Mouse (Mus musculus) testis, adult 2 months (tissue): ENCODE measurements around the gene Gm8332. TPM values are rescaled to one million over a fixed set of nuclear protein-coding genes. Genes with fewer than 3 reads are reported as not detected.
"Not testable (repeated sequence)": the region's sequence is repeated elsewhere in the genome, so short reads cannot be mapped to it uniquely, and the experiment has no call there.

ENCODE experiments used
- H3K27ac ChIP-seq: fragments of 200-500 bp; 2 replicates; pipeline ENCODE4 v1.5.1; 2012; ENCODE audit warnings: low read depth, low read length; ENCODE audit not compliant: control insufficient read depth, insufficient read depth
- H3K27me3 ChIP-seq: fragments of 200-500 bp; 2 replicates; pipeline ENCODE4 v1.6.1; 2012; ENCODE audit warnings: mild to moderate bottlenecking, low read length, moderate library complexity; ENCODE audit not compliant: control insufficient read depth, insufficient read depth
- H3K36me3 ChIP-seq: fragments of 200-500 bp; 2 replicates; pipeline ENCODE4 v1.6.1; 2012; ENCODE audit warnings: mild to moderate bottlenecking, low read length; ENCODE audit not compliant: control insufficient read depth, insufficient read depth
- H3K4me1 ChIP-seq: fragments of 200-500 bp; 2 replicates; pipeline ENCODE4 v1.6.1; 2012; ENCODE audit warnings: low read length; ENCODE audit not compliant: control insufficient read depth, insufficient read depth
- H3K4me3 ChIP-seq: fragments of 200-500 bp; 2 replicates; pipeline ENCODE4 v1.5.1; 2012; ENCODE audit warnings: low read depth, mild to moderate bottlenecking, low read length, moderate library complexity, mixed read lengths; ENCODE audit not compliant: control insufficient read depth
- CTCF ChIP-seq: fragments of 200-500 bp; IDR thresholded peaks from 2 replicates; pipeline ENCODE4 v1.5.1; 2012; ENCODE audit warnings: low read depth, mild to moderate bottlenecking, inconsistent platforms, low read length, moderate library complexity; ENCODE audit not compliant: control insufficient read depth, insufficient read depth, insufficient replicate concordance
- POLR2A ChIP-seq: fragments of 200-500 bp; IDR thresholded peaks from 2 replicates; pipeline ENCODE4 v1.6.1; 2012; ENCODE audit warnings: low read depth, mild to moderate bottlenecking, inconsistent platforms, low read length, moderate library complexity; ENCODE audit not compliant: control insufficient read depth
- polyA plus RNA-seq: library from polyadenylated mRNA; depleted of rRNA; stranded (reverse); fragments of >200 nt; gene quantifications from 2 replicates; pipeline ENCODE4 v1.2.3, GENCODE M21; 2012; rRNA removed

The Gm8332 gene
- polyA plus RNA-seq = not detected in 2 replicates

DNA sequence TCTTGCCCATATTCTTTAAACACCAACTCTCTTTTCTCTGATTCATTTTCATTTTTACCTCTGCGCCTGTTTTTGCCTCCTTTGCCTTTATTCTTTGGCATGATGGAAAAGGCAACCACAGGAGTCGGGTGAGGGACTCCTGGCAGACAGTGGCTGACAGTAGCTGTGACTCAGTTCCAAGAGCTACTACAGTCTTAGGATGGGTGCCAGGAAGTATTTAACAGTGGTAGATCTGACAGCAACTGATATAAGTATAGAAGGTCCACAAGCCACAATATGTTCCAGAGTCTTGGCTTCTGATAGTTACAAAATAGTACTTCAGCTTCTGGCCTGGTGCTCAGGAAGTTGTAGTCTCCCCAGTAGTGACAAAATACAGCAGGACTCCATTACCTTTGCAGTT, at the start of gene Gm8332:
Gene Gm8332, minus strand, starts transcription at position 101 of the 400 bp plus-strand sequence.
- not testable (repeated sequence) for H3K27me3 ChIP-seq, H3K27ac ChIP-seq, H3K4me3 ChIP-seq, H3K4me1 ChIP-seq, H3K36me3 ChIP-seq

DNA sequence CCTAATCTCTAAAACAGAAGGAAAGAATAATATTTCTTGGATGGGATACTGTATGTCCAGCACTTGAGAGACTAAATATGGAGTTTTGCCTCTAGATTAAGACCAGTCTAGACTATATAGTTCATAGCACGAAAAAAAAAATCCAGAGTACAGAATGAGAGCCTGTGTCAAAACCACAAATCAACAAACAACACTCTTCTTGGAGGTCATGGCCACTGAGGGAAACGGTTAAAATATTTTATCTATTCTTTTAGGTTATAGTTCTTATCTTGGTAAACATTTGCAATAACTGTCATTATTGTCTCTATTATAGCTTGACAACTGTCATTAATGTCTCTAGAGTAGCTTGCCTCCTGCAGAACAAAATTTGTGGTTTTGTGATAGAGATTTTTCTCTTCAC, 47.3 kb upstream of the Gm8332 start:
- H3K4me1 ChIP-seq, H3K4me3 ChIP-seq, H3K36me3 ChIP-seq, H3K27me3 ChIP-seq, H3K27ac ChIP-seq: not testable (repeated sequence)

DNA sequence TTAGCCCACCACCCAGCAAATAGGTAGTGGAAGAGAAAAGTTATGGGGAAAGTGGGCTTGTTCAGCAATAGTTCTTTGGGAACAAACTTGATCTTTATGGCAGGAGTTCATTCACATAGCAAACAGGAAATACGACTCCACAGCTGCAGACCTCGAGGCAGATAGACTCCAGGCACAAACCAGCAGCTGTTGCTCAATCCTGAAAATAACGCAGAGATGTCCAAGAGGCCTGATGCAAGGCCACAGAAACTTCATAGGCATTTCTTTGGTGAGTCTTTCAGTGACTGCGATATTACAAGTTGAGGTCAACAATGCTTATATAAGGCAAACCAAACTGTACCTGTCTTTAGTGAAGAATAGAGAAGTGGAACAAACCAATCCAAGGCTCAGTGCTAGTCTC, 43.2 kb upstream of the Gm8332 start:
- not testable (repeated sequence) for H3K4me1 ChIP-seq, H3K27me3 ChIP-seq, H3K4me3 ChIP-seq, H3K36me3 ChIP-seq, H3K27ac ChIP-seq

DNA sequence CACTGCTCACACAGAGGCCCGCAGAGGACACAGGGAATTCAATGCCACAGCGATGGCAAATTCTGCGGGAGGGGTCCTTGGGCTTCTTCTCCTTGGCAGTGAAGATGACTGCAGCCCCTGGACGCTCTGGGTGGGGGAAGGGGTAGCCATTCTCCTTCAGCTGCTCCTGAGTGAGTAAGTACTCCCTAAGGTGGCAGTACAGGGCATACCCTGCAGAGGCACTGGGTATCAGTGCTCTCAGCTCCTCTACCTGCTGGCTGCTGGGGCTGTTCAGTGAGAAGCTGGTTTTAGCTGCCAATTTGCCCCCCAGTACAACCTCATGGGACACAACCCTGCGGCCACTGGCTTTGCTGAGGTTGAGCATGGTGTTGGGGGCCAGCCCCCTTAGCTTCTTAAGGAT, 35.3 kb upstream of the Gm8332 start:
- not testable (repeated sequence) for H3K4me3 ChIP-seq, H3K4me1 ChIP-seq, H3K36me3 ChIP-seq, H3K27ac ChIP-seq, H3K27me3 ChIP-seq

DNA sequence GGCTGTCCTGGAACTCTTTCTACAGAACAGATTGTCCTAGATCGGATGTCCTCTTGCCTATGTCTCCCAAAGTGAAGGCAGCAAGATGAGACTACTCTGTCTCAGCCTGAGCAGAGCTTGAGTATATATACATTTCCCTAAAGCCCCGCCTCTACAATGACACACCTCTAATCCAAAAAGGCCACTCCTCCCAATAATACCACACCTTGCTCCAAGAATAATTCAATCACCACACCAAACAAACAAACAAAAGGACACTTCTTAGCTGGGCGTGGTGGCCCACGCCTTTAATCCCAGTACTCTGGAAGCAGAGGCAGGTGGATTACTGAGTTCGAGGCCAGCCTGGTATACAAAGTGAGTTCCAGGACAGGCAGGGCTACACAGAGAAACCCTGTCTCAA, 24.5 kb upstream of the Gm8332 start, which contains the start of gene Gm5662:
Gene Gm5662, minus strand, starts transcription at position 101 of the 400 bp plus-strand sequence.
- not testable (repeated sequence) for H3K27ac ChIP-seq, H3K27me3 ChIP-seq, H3K4me3 ChIP-seq, H3K36me3 ChIP-seq, H3K4me1 ChIP-seq

DNA sequence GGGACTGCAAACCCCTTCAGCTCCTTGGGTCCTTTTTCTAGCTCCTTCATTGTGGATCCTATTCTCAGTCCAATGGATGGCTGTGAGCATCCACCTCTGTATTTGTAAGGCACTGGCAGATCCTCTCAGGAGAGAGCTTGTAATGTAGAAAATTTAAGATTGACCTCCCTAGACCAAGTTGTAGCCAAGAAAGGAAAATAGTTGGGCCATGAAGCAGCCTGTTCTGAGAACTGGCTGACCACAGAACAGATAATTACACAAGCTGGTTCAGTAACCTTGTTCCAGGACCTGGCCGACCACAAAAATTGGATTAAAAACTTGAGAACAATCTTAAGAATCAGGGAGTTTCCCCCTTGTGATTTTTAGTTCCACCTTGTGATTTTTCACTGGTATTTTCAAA, 7.3 kb upstream of the Gm8332 start:
- TF ChIP-seq POLR2A (no peak), CTCF (no peak)
- Histone ChIP-seq H3K4me1 (no peaks in the 10 kb centered on the region), H3K27me3 (no peaks in the 10 kb centered on the region), H3K36me3 (no peaks in the 10 kb centered on the region), H3K27ac (no peak overlapping the region), H3K4me3 (no peak overlapping the region)

DNA sequence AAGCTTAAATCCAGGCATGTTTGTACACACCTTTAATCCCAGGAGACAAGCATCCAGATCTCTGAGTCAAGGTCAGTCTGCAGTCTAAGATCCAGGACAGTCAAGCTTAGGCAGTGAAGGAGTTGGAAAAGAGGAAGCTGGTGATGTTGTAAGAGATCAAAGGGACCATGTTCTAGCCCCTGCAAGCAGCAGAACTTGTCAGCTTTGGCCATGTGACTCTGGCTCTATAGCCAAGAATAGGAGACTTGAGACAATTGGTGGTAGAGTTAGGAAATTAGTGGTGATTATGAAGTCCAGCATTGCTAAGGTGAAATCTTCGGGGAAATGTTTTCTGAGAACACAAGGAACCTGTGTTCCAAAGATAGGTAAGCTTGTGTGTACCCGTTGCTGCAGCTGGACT, 6.0 kb upstream of the Gm8332 start:
- H3K36me3 ChIP-seq, H3K4me1 ChIP-seq, H3K27me3 ChIP-seq, H3K4me3 ChIP-seq, H3K27ac ChIP-seq: not testable (repeated sequence)

DNA sequence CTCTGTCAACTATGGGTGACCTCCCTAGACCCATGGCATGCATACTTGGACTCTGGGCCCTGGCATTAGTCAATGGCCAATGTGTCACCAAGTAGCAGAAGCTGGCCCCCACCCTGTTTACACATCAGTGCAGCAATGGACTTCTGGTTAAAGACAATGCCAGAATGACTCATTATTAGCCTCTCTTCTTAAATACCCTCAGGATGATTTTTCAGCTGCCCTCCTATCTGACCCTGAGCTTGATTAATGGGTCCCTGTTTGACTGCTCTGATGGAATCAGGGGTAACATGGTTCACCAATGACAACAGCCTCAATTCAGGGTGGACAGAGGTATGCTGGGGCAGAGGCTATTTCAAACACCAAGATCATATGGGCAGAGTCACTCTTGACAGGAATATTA, 4.1 kb downstream of the Gm8332 start:
- not testable (repeated sequence) for H3K36me3 ChIP-seq, H3K4me1 ChIP-seq, H3K27ac ChIP-seq, H3K4me3 ChIP-seq, H3K27me3 ChIP-seq

DNA sequence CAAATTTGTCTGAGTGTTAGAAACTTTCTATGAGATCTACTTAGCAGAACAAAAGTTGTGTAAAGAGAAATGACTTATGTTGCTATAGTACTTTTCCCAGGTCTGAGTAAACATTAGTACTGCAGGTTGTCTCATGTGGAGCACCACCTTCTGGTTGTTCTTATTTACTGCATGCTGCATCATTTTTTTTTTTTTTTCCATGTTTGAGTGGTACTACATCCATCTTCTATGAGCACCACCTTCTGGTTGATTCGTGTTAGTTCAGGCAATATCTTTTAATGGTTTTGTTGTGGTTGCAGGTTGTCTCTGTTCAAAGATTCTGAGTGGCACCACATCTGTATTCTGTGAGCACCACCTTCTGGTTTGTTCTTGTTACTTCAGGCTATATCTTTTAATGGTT, 7.0 kb downstream of the Gm8332 start:
- not testable (repeated sequence) for H3K36me3 ChIP-seq, H3K27me3 ChIP-seq, H3K4me1 ChIP-seq, H3K27ac ChIP-seq, H3K4me3 ChIP-seq
